Mouse (Mus musculus) spleen, adult 2 months (tissue): ENCODE results near the gene Grk2.

Experiments
- CTCF ChIP-seq: fragments of 200-500 bp; IDR thresholded peaks from 2 replicates; pipeline ENCODE4 v1.5.1; 2011; ENCODE audit warnings: mild to moderate bottlenecking, inconsistent platforms; ENCODE audit not compliant: insufficient read depth, insufficient read length, insufficient replicate concordance; ENCODE audit errors: extremely low read depth
- POLR2A ChIP-seq: fragments of 200-500 bp; IDR thresholded peaks from 2 replicates; pipeline ENCODE4 v1.6.1; 2011; ENCODE audit warnings: low read depth, low read length, inconsistent platforms

DNA sequence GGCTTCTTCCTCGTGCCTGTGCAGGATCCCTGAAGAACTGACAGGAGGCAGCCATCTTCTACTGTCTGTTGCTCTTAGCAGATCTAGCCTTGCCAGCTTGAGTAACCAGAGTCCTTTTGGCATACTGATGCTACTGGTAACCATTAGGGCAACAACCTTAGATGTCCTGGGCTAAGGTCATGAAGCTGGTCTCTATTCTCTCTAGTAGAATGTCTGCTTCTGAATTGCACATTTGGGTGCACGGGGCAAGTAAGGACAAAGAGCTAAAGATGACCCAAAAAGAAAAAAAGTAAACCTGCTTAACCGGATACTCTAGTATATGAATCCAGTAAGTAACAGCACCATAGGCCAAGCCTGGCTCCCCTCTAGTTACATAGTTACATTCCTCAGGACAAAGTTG, 20.1 kb upstream of the Grk2 start:
- TF ChIP-seq CTCF = no peak
- TF ChIP-seq POLR2A = no peak
